Mouse (Mus musculus): Measurements from ENCODE around the gene Tectb.
A peak's percentile ranks its signal among the peaks of the same experiment; 100 is the strongest.

Tectb gene

GRCm38 (mm10) chr19:55180433-55180832, at the start of gene Tectb:
Gene Tectb (plus strand): TSS chr19:55180733.
- DNase-seq = no peak

GRCm38 (mm10) chr19:55131747-55132146, 48.8 kb upstream of the Tectb start:
- peak; percentile 79 for DNase-seq

- DNase-seq = peak; percentile 53
These were observed 48.1 kb upstream of the Tectb start for GRCm38 (mm10) chr19:55132476-55132875.

DNA sequence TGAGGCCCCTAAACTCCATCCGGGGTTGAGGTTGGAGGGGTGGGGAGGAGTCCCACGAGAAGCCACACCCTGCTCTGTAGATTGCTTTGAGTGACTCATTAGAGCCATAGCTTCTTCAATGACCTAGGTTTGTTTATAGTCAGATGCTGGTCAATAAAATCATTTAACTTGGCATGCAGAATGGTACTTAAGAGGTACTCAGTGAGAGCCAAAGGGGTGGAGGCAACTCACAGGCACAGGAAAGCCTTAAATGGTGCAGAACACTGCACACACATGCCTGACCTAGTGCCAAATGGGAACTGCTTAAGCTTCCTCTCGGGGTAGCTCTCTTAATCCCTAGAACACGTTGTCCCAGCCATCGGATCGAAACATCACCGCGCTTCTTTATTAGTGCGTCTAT, 46.0 kb upstream of the Tectb start:
- DNase-seq = peak; percentile 88

DNA sequence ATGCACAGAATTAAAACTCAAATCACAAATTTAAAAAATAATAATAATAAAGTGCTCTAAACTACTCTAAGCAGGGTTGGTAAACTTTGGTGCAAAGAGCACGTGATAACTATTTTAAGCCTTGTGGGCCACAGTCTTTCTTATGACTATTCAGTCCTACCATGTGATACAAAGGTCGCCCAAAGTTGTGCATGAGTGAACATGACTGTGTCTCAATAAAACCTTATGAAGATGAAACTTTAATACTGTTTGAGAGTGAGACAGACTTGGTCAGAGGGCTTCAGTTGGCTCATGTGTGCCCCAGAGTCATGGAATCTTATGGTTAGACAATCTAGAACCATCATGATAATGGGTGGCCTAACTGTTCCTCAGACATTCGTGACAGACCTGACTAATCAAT, 44.6 kb upstream of the Tectb start:
- peak; percentile 51 for DNase-seq

DNA sequence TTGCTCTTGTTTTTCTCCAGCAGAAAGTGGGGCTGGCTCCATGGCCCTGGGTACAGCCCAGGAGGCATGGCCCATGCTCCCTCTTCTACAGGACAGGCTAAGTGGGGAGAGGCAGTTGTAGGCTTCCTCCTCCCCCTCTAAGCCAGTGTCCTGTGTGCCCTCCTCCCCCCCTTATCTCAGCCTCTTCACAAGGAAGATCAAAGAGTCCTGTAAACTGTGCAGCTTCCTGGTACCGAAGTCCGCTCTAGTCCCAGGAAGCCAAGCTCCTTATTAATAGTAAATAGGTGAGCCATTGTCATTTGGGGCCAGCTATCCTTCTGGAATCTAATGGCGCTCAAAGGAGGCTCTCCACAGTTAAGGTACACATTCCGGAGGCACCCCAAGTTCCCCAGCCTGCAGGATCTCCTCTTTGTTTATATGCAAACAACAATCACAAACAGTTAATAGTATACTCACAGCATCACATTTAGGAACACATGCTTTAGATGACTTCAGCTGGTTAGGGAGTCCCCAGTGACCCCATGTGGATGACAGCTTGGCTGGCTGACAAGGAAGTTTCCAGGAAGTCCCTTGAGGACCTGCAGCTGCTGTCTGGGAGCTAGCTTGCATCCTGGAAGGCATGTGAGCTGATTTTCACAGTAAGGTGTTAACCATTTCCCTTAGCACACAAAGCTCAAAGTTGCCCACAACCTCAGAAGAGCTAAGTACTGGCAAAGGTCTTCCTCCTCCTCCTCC, 43.7 kb upstream of the Tectb start:
- DNase-seq = peak; percentile 98

DNA sequence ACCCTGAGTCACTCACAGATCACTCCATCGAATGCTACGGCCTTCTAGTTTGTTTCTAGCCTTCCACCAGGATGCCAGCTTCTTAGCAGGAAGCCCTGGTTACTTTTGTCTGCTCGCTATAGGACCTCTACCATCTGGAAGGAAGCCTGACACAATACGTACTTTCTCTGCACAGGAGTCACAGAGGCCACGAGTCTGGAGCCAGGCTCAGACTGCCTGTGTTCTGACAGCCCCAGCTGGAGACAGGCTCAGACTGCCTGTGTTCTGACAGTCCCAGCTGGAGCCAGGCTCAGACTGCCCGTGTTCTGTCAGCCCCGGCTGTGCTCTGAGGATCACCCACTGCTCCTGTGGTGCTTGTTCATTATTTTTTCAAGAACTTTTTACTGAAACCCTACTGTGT, 42.6 kb upstream of the Tectb start:
- DNase-seq = peak; percentile 96

DNA sequence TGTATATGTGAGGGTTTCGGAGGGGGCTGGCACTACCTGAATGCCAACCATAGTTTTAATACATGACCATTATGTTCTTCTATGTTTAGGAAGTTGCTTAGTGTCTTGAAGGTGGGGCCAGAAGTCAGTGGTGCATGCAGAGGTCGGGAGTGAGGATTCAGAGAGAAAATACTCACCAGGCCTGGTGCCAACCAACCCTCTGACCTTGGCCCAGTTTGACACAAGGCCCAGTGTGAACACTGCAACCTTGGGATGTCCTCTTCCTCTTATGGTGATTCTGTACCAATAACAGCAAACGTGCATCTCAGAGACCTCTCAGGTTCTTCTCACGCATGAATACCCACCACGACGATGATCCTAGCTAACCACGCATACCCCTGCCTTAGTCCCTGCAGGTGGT, 42.0 kb upstream of the Tectb start:
- DNase-seq = no peak

GRCm38 (mm10) chr19:55139301-55139700, 41.2 kb upstream of the Tectb start:
- no peak for DNase-seq

DNA sequence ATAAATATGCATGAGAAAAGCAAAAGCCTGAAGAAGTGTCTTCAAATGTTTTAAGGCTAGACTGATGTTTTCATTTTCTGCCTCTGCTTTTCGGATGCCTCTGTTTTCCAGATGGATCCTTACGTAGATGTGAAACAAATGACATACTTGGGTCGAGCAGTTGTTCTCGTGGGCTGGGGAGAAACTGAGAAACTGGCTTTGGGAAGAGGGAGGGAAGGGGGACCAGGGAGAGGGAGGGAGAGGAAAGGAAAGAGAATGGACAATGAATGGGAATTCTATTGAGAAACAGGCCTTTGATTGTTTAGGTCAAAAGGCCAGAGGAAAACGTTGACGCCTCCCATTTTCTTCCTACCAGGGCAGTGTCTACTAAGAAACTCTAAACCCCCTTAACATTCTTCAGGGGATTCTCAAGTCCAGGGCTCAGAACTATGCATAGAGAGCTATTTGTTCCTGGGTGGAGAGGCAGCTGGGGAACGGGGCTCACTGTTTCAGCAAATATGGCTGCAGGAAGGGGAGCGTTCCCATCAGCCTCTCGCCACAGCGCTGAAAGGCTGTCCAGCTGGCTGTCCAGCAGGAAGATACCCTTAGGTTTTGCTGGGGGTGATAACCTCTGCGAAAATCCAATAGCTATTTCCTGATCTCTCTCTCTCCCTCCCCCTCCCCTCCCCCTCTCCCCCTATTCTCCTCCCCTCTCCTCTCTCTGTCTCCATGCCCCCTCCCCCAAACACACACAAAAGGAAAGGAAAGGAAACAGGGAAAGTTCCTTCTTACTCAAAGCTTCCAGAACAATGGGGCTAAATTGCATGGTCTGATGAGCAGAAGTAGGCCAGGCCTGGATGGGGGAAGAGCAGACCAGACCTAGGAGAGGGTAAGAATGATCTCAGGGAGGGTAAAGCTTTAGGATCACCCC, 36.9 kb upstream of the Tectb start:
- DNase-seq = no peak

GRCm38 (mm10) chr19:55144691-55145090, 35.8 kb upstream of the Tectb start:
- DNase-seq = no peak

DNA sequence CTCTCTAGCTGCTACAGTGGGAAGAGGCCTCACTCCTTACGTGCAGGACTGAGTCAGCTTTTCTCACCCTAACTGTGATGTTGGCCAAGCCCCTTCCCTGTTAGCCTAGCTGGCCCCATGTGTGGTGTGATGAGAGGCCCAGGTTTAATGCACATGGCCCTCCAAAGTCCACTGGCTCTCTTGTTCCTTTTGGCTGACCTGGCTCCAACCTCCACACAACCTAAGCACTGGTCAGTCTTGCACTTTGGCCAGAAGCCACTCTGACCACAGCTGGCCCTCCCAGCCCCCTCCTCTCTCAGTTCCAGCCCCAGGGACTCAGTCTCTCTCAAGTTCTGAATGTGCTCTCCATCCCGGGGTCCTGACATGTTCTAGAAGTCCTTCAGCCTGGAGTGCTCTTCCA, 35.4 kb upstream of the Tectb start:
- no peak for DNase-seq

- no peak for DNase-seq
These were observed 33.0 kb upstream of the Tectb start for GRCm38 (mm10) chr19:55147568-55147967.

DNA sequence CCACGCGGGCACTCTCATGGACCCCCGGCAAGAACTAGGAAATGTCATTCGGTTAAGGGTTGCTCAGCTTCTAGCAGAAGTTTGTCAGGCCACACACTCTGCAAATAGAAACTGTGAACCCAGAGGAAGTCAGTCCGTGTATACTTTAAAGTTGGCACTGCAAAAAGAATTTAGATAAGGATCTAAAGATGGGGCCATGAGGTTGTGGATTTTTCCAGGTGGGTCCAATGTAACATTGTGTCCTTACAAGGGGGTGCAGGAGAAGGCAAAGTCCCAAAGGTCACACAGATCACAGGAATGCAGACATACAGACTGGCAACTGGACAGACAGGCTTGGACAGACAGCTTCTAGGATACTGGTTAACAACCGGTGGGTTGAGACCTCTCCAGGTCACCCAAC, 32.4 kb upstream of the Tectb start:
- no peak for DNase-seq

DNA sequence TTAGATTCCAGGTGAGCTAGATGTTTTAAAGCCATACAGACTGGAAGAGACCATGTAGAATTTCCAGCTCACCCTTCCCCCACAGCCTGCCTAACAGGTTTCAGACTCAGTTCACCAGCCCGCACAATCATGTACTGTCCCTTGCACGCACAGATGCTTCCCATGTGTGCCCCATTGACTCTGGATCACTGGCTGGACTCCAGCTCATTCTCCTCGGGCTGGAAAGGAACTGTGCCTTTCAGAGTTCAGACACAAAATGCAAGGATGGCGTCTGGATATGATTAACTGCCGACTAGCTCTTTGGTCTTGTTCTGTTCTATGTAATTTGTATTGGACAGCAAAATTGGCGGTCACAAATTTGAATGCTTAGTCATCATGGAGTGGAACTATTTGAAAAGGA, 30.9 kb upstream of the Tectb start:
- peak; percentile 69 for DNase-seq

DNA sequence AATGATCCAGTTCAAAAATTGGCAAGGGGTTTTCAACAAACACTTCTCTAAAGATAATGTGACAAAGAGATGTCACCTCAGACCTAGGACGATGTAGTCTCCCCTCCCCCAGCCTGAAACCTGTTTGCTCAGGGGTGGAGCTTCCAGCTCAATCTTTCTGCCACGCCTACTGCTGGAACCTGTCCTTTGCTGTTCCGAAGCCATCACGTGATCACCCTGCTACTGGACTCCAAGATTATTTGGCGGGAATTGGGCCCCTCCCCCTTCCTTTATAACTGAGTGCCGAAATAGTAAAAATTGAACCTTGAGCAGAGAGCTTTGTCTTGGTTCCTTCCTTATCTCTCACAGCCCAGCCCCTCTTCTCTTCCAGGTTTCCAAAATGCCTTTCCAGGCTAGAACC, 28.3 kb upstream of the Tectb start:
- DNase-seq = peak; percentile 68

DNA sequence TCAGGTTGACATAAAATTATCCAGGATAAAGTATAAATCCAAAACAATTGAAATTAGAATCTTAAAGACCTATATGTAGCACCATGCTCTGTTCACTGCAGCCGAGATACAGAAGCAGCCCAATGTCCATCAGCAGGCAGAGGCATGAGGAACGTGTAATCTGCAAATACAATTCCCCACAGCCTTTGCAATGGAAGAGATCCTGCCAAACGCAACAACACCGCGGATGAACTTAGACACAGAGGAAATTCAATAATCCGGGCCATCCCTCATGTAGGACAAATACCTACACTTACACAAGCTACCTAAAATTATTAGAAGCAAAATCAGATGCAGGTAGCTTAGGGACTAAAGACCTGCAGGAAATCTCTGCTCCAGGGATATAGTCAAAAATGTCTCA, 27.6 kb upstream of the Tectb start:
- peak; percentile 46 for DNase-seq

- no peak for DNase-seq
These were observed 23.5 kb upstream of the Tectb start for GRCm38 (mm10) chr19:55157029-55157428.

GRCm38 (mm10) chr19:55158606-55159005, 21.9 kb upstream of the Tectb start:
- peak; percentile 89 for DNase-seq

DNA sequence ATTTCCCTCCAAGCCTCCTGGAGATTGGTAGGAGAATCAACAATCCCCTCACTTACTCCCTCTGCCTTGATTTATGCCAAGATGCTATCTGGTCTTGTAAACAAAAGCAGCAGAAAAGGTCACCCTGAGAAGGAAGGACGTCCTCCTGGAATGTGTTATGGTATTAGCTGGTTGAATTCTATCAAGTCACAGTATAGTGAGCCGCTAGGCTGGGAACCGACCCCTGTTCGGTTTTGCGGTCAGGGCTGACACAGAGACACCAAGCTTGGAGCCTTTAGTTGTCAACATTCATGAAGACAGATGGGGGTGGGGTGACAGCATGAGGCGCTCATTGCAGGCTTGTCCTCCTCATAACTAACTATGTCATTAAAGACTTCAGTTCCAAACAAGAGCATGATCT, 20.7 kb upstream of the Tectb start:
- no peak for DNase-seq

DNA sequence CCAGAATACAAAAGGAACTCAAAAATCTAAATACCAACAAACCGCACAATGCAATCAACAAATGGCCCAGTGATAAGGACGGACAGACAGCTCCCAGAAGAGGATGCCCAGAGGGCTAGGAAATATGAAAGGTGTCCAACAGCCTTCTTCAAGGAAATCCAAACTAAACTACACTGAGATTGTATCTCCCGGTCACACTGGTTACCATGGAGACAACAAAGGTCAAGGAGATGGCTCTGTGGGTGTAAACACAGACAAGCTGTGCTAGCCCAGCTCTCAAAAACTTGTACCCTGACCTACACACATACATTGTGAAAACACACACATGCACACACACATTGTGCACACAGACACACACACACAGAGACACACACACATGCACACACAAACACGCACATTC, 18.3 kb upstream of the Tectb start:
- no peak for DNase-seq

GRCm38 (mm10) chr19:55164162-55164561, 16.4 kb upstream of the Tectb start:
- DNase-seq = no peak

GRCm38 (mm10) chr19:55165183-55165865, 15.2 kb upstream of the Tectb start:
- no peak for DNase-seq

- no peak for DNase-seq
These were observed 14.6 kb upstream of the Tectb start for GRCm38 (mm10) chr19:55165954-55166353.
